Mouse (Mus musculus): ENCODE measurements around the gene Ttc25.
A peak's percentile ranks its signal among the peaks of the same experiment; 100 is the strongest.

Gene Ttc25

GRCm38 (mm10) chr11:100544832-100545745 lies at the start of gene Ttc25:
TSS of gene Ttc25 (plus strand) at chr11:100545607.
- peak; percentile 39 to 64 for DNase-seq (ENCODE audit: low spot score in 2 of 2)

- no peak for DNase-seq (ENCODE audit: low spot score in 2 of 2)
Observed at GRCm38 (mm10) chr11:100500241-100500640, 45.2 kb upstream of the Ttc25 start.

GRCm38 (mm10) chr11:100500651-100501050 lies 44.8 kb upstream of the Ttc25 start:
- no peak for DNase-seq (ENCODE audit: low spot score in 2 of 2)

- DNase-seq (ENCODE audit: low spot score in 2 of 2) = no peak
Observed at GRCm38 (mm10) chr11:100501321-100501720, 44.1 kb upstream of the Ttc25 start.

- DNase-seq (ENCODE audit: low spot score in 2 of 2) = no peak
Observed at GRCm38 (mm10) chr11:100504990-100505660, 40.3 kb upstream of the Ttc25 start.

- DNase-seq (ENCODE audit: low spot score in 2 of 2) = no peak
Observed at GRCm38 (mm10) chr11:100505997-100506396, 39.4 kb upstream of the Ttc25 start.

GRCm38 (mm10) chr11:100510556-100510955 lies 34.9 kb upstream of the Ttc25 start:
- no peak for DNase-seq (ENCODE audit: low spot score in 2 of 2)

GRCm38 (mm10) chr11:100512384-100512783 lies 33.0 kb upstream of the Ttc25 start:
- peak in 1 of 2 experiments; percentile 47 for DNase-seq (ENCODE audit: low spot score in 2 of 2)

- no peak for DNase-seq (ENCODE audit: low spot score in 2 of 2)
Observed at GRCm38 (mm10) chr11:100513716-100514115, 31.7 kb upstream of the Ttc25 start.

- no peak for DNase-seq (ENCODE audit: low spot score in 2 of 2)
Observed at GRCm38 (mm10) chr11:100515061-100515460, 30.3 kb upstream of the Ttc25 start.

GRCm38 (mm10) chr11:100515789-100516188 lies 29.6 kb upstream of the Ttc25 start:
- no peak for DNase-seq (ENCODE audit: low spot score in 2 of 2)

GRCm38 (mm10) chr11:100516291-100516690 lies 29.1 kb upstream of the Ttc25 start:
- DNase-seq (ENCODE audit: low spot score in 2 of 2) = peak in 1 of 2 experiments; percentile 33

GRCm38 (mm10) chr11:100518188-100518591 lies 27.2 kb upstream of the Ttc25 start:
- peak in 1 of 2 experiments; percentile 73 for DNase-seq (ENCODE audit: low spot score in 2 of 2)

- no peak for DNase-seq (ENCODE audit: low spot score in 2 of 2)
Observed at GRCm38 (mm10) chr11:100519188-100519587, 26.2 kb upstream of the Ttc25 start.

GRCm38 (mm10) chr11:100520838-100521237 lies 24.6 kb upstream of the Ttc25 start:
- no peak for DNase-seq (ENCODE audit: low spot score in 2 of 2)

- DNase-seq (ENCODE audit: low spot score in 2 of 2) = no peak
Observed at GRCm38 (mm10) chr11:100524358-100524757, 21.0 kb upstream of the Ttc25 start.

- no peak for DNase-seq (ENCODE audit: low spot score in 2 of 2)
Observed at GRCm38 (mm10) chr11:100524987-100525630, 20.3 kb upstream of the Ttc25 start.

GRCm38 (mm10) chr11:100526052-100526816 lies 19.2 kb upstream of the Ttc25 start:
- no peak for DNase-seq (ENCODE audit: low spot score in 2 of 2)

GRCm38 (mm10) chr11:100527066-100527457 lies 18.3 kb upstream of the Ttc25 start:
- peak in 1 of 2 experiments; percentile 67 for DNase-seq (ENCODE audit: low spot score in 2 of 2)

- peak; percentile 95 to 99 for DNase-seq (ENCODE audit: low spot score in 2 of 2)
Observed at GRCm38 (mm10) chr11:100527458-100528374, 17.7 kb upstream of the Ttc25 start, which contains the start of gene Acly. TSS of gene Acly (minus strand) at chr11:100528000.
